Mouse (Mus musculus) CH12.LX (cell line): ENCODE results near the gene Ap1g2. TPM values are rescaled to one million over a fixed set of nuclear protein-coding genes. Genes with fewer than 3 reads are reported as not detected.

Experiments
- DNase-seq: peaks from one replicate; pipeline ENCODE4 v3.0.0-alpha.2; 2013; ENCODE audit errors: extremely low read depth
- H3K27ac ChIP-seq: 2 replicates; pipeline ENCODE4 v1.5.1; 2012; ENCODE audit warnings: low read depth, mild to moderate bottlenecking, control low read depth, moderate library complexity; ENCODE audit not compliant: insufficient read depth
- H3K27me3 ChIP-seq: replicated peaks from 2 replicates; pipeline ENCODE3; 2012; ENCODE audit warnings: inconsistent platforms
- H3K36me3 ChIP-seq, 2 experiments: replicated peaks in 1 of 2; 2 replicates each; pipeline versions ENCODE3 to v1.6.1; 2012; ENCODE audit warnings: inconsistent platforms in 1 of 2, low read length in 1 of 2, mild to moderate bottlenecking in 1 of 2, mixed read lengths in 1 of 2, moderate library complexity in 1 of 2; ENCODE audit not compliant: control insufficient read depth in 1 of 2, insufficient read depth in 1 of 2
- H3K4me1 ChIP-seq, 2 experiments: 2 replicates each; pipeline ENCODE4 v1.6.1; 2012; ENCODE audit warnings: inconsistent platforms in 1 of 2, moderate library complexity in 1 of 2; ENCODE audit not compliant: insufficient read depth in 2 of 2, control insufficient read depth in 1 of 2
- H3K4me2 ChIP-seq: 2 replicates; pipeline ENCODE4 v1.6.1; 2012; ENCODE audit warnings: low read depth, mild to moderate bottlenecking, control low read depth; ENCODE audit not compliant: poor library complexity, insufficient read depth, severe bottlenecking
- H3K4me3 ChIP-seq, 3 experiments: fragments of 150-350 bp in 1 of 3; sonication (generic) in 1 of 3; replicated peaks in 1 of 3; 2 replicates each; pipeline versions ENCODE3 to v1.5.1; 2011 to 2012; ENCODE audit warnings: low read depth in 2 of 3, low read length in 2 of 3, mild to moderate bottlenecking in 2 of 3, moderate library complexity in 2 of 3, control low read depth in 1 of 3, improper control_type of control experiment in 1 of 3, inconsistent platforms in 1 of 3, mixed read lengths in 1 of 3; ENCODE audit not compliant: poor library complexity in 1 of 3
- H3K79me2 ChIP-seq: replicated peaks from 2 replicates; pipeline ENCODE4 v1.6.1; 2012; ENCODE audit warnings: mild to moderate bottlenecking, moderate library complexity; ENCODE audit not compliant: control insufficient read depth, poor library complexity, insufficient read depth, severe bottlenecking; ENCODE audit errors: extremely low read depth
- H3K9ac ChIP-seq: 2 replicates; pipeline ENCODE4 v1.6.1; 2012; ENCODE audit warnings: low read depth, mild to moderate bottlenecking, control low read depth, moderate library complexity; ENCODE audit not compliant: insufficient read depth
- H3K9me3 ChIP-seq: replicated peaks from 2 replicates; pipeline ENCODE3; 2012; ENCODE audit warnings: low read length, inconsistent platforms, mixed read lengths
- CHD1 ChIP-seq: IDR thresholded peaks from 2 replicates; pipeline ENCODE4 v1.6.1; 2012; ENCODE audit warnings: low read depth, low read length, improper control_type of control experiment, inconsistent platforms
- CTCF ChIP-seq, 2 experiments: IDR thresholded peaks in 1 of 2; conservative IDR thresholded peaks in 1 of 2; 2 replicates each; pipeline ENCODE4 v1.5.1; 2011 to 2012; ENCODE audit warnings: low read depth in 2 of 2, low read length in 2 of 2, improper control_type of control experiment in 1 of 2, inconsistent platforms in 1 of 2, mild to moderate bottlenecking in 1 of 2, moderate library complexity in 1 of 2
- JUND ChIP-seq: conservative IDR thresholded peaks from 2 replicates; pipeline ENCODE4 v1.6.1; 2011; ENCODE audit warnings: low read depth, low read length, improper control_type of control experiment
- MAX ChIP-seq: IDR thresholded peaks from 2 replicates; pipeline ENCODE4 v1.6.1; 2011; ENCODE audit warnings: low read length, improper control_type of control experiment
- MYC ChIP-seq: IDR thresholded peaks from 2 replicates; pipeline ENCODE4 v1.6.1; 2011; ENCODE audit warnings: low read depth, mild to moderate bottlenecking, improper control_type of control experiment, low read length
- NRF1 ChIP-seq: IDR thresholded peaks from 2 replicates; pipeline ENCODE4 v1.6.1; 2014; ENCODE audit warnings: low read depth, mild to moderate bottlenecking, inconsistent platforms, low read length, improper control_type of control experiment, moderate library complexity
- RAD21 ChIP-seq: IDR thresholded peaks from 2 replicates; pipeline ENCODE4 v1.6.1; 2011; ENCODE audit warnings: low read depth, mild to moderate bottlenecking, low read length, improper control_type of control experiment, moderate library complexity
- SIN3A ChIP-seq: IDR thresholded peaks from 2 replicates; pipeline ENCODE4 v1.6.1; 2012; ENCODE audit warnings: low read length, improper control_type of control experiment, inconsistent platforms
- SMC3 ChIP-seq: IDR thresholded peaks from 2 replicates; pipeline ENCODE4 v1.6.1; 2011; ENCODE audit warnings: low read depth, low read length, improper control_type of control experiment
- TBP ChIP-seq: conservative IDR thresholded peaks from 2 replicates; pipeline ENCODE4 v1.6.1; 2011; ENCODE audit warnings: low read depth, low read length, improper control_type of control experiment
- UBTF ChIP-seq: IDR thresholded peaks from 2 replicates; pipeline ENCODE4 v1.6.1; 2012; ENCODE audit warnings: low read depth, mild to moderate bottlenecking, inconsistent platforms, low read length, improper control_type of control experiment, moderate library complexity
- USF1 ChIP-seq: IDR thresholded peaks from 2 replicates; pipeline ENCODE4 v1.6.1; 2014; ENCODE audit warnings: low read depth, mild to moderate bottlenecking, inconsistent platforms, low read length, improper control_type of control experiment
- ZC3H11A ChIP-seq: IDR thresholded peaks from 2 replicates; pipeline ENCODE4 v1.6.1; 2012; ENCODE audit warnings: low read depth, mild to moderate bottlenecking, inconsistent platforms, low read length, improper control_type of control experiment
- ZMIZ1 ChIP-seq: IDR thresholded peaks from 2 replicates; pipeline ENCODE4 v1.6.1; 2012; ENCODE audit warnings: low read depth, mild to moderate bottlenecking, inconsistent platforms, low read length, improper control_type of control experiment
- dilution Hi-C: fragments of 300-500 bp; cut with MboI; formaldehyde crosslinking; loops from 2 replicates; pipeline ENCODE4 v1.14.3; 2020; ENCODE audit warnings: low sequenced_read_pairs; ENCODE audit not compliant: extremely low pct_unique_long_range_greater_than_20kb, extremely low pct_ligation_motif_present
- in situ Hi-C: fragments of 300-500 bp; cut with MboI; formaldehyde crosslinking; loops from 3 replicates; pipeline ENCODE4 v1.14.3; 2019; ENCODE audit warnings: low sequenced_read_pairs, low pct_ligation_motif_present, low pct_unique_long_range_greater_than_20kb, mixed read lengths
- polyA plus RNA-seq: library from polyadenylated mRNA; unstranded; fragments of >175 nt; gene quantifications from 2 replicates; pipeline ENCODE4 v1.2.1, GENCODE M21; 2012; ENCODE audit warnings: low read depth; ENCODE audit not compliant: insufficient read length
- total RNA-seq, 2 experiments: library from RNA; depleted of rRNA; stranded (reverse); fragments of 300-350 nt in 1 of 2; fragments of >200 nt in 1 of 2; gene quantifications; 2 replicates each; pipeline ENCODE4 v1.2.3; 2012 to 2014

Gene Ap1g2
- total and polyA plus RNA-seq, 3 experiments = 18.3 to 64.8 (median 28.5) TPM

GRCm38 (mm10) chr14:55101592-55101991, 4.8 kb downstream of the Ap1g2 start:
- Histone ChIP-seq H3K9me3 (no peaks in the 10 kb centered on the region), H3K4me1 (peaks cover 3 to 28% of the 10 kb centered on the region in 2 experiments), H3K79me2 (no peaks in the 10 kb centered on the region), H3K4me2 (no peak overlapping the region), H3K27me3 (no peaks in the 10 kb centered on the region), H3K9ac (no peak overlapping the region), H3K27ac (no peak overlapping the region), H3K36me3 (peaks cover 41 to 85% of the 10 kb centered on the region in 2 experiments), H3K4me3 (no peak overlapping the region)
- TF ChIP-seq CTCF (conservative IDR thresholded peaks at IDR 0.05 in 1 of 2, IDR thresholded peaks at IDR 0.05 in 1 of 2; ENCODE audit: low read depth in 2 of 2, low read length in 2 of 2) = peak; percentile 69 to 74
- peak; percentile 49 for TF ChIP-seq RAD21
- TF ChIP-seq SIN3A = no peak
- peak; percentile 20; the same call in 1 of the 2 replicates for TF ChIP-seq MYC
- no peak for TF ChIP-seq JUND
- TF ChIP-seq USF1 = 0 out of 2 replicates have a peak, but pooled peaks have one; percentile 2
- peak; percentile 68 for TF ChIP-seq SMC3
- TF ChIP-seq NRF1 = no peak
- in situ Hi-C loops (no loop called here), dilution Hi-C loops (no loop called here)
- peak; percentile 63 for DNase-seq

GRCm38 (mm10) chr14:55098067-55098466, 8.3 kb downstream of the Ap1g2 start:
- no peak overlapping the region for H3K27ac ChIP-seq
- TF ChIP-seq MAX (no peak), ZC3H11A (no peak), RAD21 (peak; percentile 74), CTCF (conservative IDR thresholded peaks at IDR 0.05 in 1 of 2, IDR thresholded peaks at IDR 0.05 in 1 of 2; ENCODE audit: low read depth in 2 of 2, low read length in 2 of 2) (peak; percentile 26 to 77; a peak in 3 of 4 replicates), NRF1 (no peak), SMC3 (peak; percentile 64), UBTF (no peak), TBP (no peak), JUND (no peak)
- no peak overlapping the region for H3K9ac ChIP-seq
- no peaks in the 10 kb centered on the region for H3K9me3 ChIP-seq
- H3K4me1 ChIP-seq = peaks cover 0 to 40% of the 10 kb centered on the region in 2 experiments; a peak in 3 of 4 replicates
- in situ Hi-C loops = no loop called here
- peak; percentile 43 for DNase-seq
- no peak overlapping the region for H3K4me3 ChIP-seq
- peaks cover 2% of the 10 kb centered on the region for H3K27me3 ChIP-seq
- no peaks in the 10 kb centered on the region for H3K79me2 ChIP-seq
- no peak overlapping the region for H3K4me2 ChIP-seq
- H3K36me3 ChIP-seq = peaks cover 27 to 67% of the 10 kb centered on the region in 2 experiments
- dilution Hi-C loops = no loop called here

GRCm38 (mm10) chr14:55097646-55098045, 8.7 kb downstream of the Ap1g2 start:
- no peak overlapping the region for H3K4me3 ChIP-seq
- H3K4me1 ChIP-seq = peaks cover 0 to 40% of the 10 kb centered on the region in 2 experiments; a peak in 3 of 4 replicates
- peaks cover 2% of the 10 kb centered on the region for H3K27me3 ChIP-seq
- H3K36me3 ChIP-seq = peaks cover 23 to 62% of the 10 kb centered on the region in 2 experiments
- H3K27ac ChIP-seq = no peak overlapping the region
- H3K9me3 ChIP-seq = no peaks in the 10 kb centered on the region
- dilution Hi-C loops = no loop called here
- no peak overlapping the region for H3K9ac ChIP-seq
- H3K4me2 ChIP-seq = no peak overlapping the region
- DNase-seq = no peak
- in situ Hi-C loops = no loop called here
- no peak for TF ChIP-seq ZMIZ1
- no peak for TF ChIP-seq UBTF
- TF ChIP-seq CHD1 = no peak
- no peaks in the 10 kb centered on the region for H3K79me2 ChIP-seq
